Mouse (Mus musculus) bone marrow macrophage, adult 2 months (primary cell): Measurements from ENCODE around the gene 4933405L10Rik.

ENCODE experiments used
- CTCF ChIP-seq: IDR thresholded peaks from 2 replicates; pipeline ENCODE4 v1.5.1; 2012; ENCODE audit warnings: low read depth, mild to moderate bottlenecking, low read length, moderate library complexity
- POLR2A ChIP-seq: IDR thresholded peaks from 2 replicates; pipeline ENCODE4 v1.6.1; 2012; ENCODE audit warnings: mild to moderate bottlenecking, low read depth, low read length, borderline replicate concordance

DNA sequence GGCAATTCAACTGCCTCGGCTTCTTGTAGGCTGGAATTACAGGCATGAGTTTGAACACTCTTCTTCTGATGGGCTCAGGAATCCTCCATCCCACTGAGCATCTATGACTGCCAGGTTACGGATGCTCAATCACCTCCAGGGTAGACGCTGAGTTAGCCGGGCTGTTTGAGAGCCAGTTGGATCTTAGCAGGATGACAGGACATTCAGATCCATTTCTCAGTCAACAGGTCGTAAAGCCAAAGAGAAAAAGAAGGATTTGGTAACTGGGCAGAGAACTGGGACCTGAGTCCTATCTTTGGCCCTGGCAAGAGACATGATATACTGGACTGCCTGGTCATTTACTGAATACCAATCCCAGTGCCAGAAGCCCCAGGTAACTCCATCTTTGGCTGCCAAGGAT, 31.8 kb downstream of the 4933405L10Rik start:
- no peak for TF ChIP-seq CTCF
- no peak for TF ChIP-seq POLR2A
